Mouse (Mus musculus) intestine, embryonic 15.5 days (tissue): ENCODE measurements around the gene Mms19. TPM values are rescaled to one million over a fixed set of nuclear protein-coding genes. Genes with fewer than 3 reads are reported as not detected.

Experiments used
- ATAC-seq: fragments of 200-750 bp; cut with Nextera tagmentation; 2 replicates; pipeline ENCODE4 v1.8.0; 2017; ENCODE audit warnings: moderate TSS enrichment, moderate library complexity
- H3K27ac ChIP-seq: fragments of 300-500 bp; sonication (generic); 2 replicates; pipeline ENCODE4 v1.5.1; 2015; ENCODE audit warnings: mild to moderate bottlenecking, inconsistent platforms
- H3K27me3 ChIP-seq: fragments of 300-500 bp; sonication (generic); replicated peaks from 2 replicates; pipeline ENCODE4 v1.6.1; 2015; ENCODE audit warnings: inconsistent platforms
- H3K36me3 ChIP-seq: fragments of 300-500 bp; sonication (generic); 2 replicates; pipeline ENCODE4 v1.6.1; 2015; ENCODE audit warnings: inconsistent platforms
- H3K4me1 ChIP-seq: fragments of 300-500 bp; sonication (generic); replicated peaks from 2 replicates; pipeline ENCODE4 v1.6.1; 2015; ENCODE audit warnings: inconsistent platforms
- H3K4me2 ChIP-seq: fragments of 300-500 bp; sonication (generic); replicated peaks from 2 replicates; pipeline ENCODE4 v1.6.1; 2015; ENCODE audit warnings: mild to moderate bottlenecking, inconsistent platforms
- H3K4me3 ChIP-seq: fragments of 300-500 bp; sonication (generic); replicated peaks from 2 replicates; pipeline ENCODE4 v1.5.1; 2015; ENCODE audit warnings: inconsistent platforms
- H3K9ac ChIP-seq: fragments of 300-500 bp; sonication (generic); 2 replicates; pipeline ENCODE4 v1.6.1; 2015; ENCODE audit warnings: inconsistent platforms
- H3K9me3 ChIP-seq: fragments of 300-500 bp; sonication (generic); 2 replicates; pipeline ENCODE4 v1.6.1; 2016; ENCODE audit warnings: inconsistent platforms
- WGBS: fragments of 180-500 bp; shearing (Covaris S2); methylation state at CpG from one replicate; pipeline ENCODE4 v1.1.7; 2015; 5-methylcytosine and 5-hydroxymethylcytosine counted together
- polyA plus RNA-seq: library from polyadenylated mRNA; unstranded; fragments of >200 nt; fragmentation: Nextera tagmentation; extraction: Ambion mirVana; gene quantifications from 2 replicates; pipeline ENCODE4 v1.2.1, GENCODE M21; 2015

The Mms19 gene
- polyA plus RNA-seq, 1 experiment from 2014 or later = 26.5 TPM

GRCm38 (mm10) chr19:41994023-41994422 is 13.1 kb upstream of the Mms19 start:
- H3K36me3 ChIP-seq = no peaks in the 10 kb centered on the region
- H3K4me2 ChIP-seq = no peak overlapping the region
- H3K4me3 ChIP-seq = no peak overlapping the region
- WGBS = 88% methylated on average over 7 of the region's 7 CpGs
- peaks cover 16% of the 10 kb centered on the region; the same call in 1 of the 2 replicates for H3K4me1 ChIP-seq
- no peak overlapping the region for H3K9ac ChIP-seq
- H3K27ac ChIP-seq = no peak overlapping the region
- ATAC-seq = no peak
- H3K9me3 ChIP-seq = no peaks in the 10 kb centered on the region
- no peaks in the 10 kb centered on the region for H3K27me3 ChIP-seq

DNA sequence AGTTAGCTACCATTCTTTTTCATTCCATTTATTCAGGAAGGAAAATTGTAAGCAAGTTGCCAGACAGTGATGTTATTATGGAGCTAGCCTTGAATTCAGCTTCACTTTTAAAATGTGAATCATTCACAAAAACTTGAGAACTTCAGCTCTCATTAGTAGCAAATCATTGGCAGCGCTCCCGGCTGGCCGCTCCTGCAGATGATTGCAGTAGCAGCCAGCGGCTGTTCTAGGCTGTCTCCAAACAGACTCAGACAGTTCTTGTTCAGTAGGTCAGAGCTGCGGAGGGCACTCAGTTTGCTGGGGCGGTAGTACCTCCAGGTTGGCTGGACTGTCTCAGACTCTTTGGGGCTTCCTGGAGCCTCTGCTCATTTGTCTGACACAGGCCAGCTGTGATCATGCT is 12.5 kb upstream of the Mms19 start:
- Histone ChIP-seq H3K36me3 (no peaks in the 10 kb centered on the region), H3K27ac (no peak overlapping the region), H3K4me1 (peaks cover 12% of the 10 kb centered on the region; the same call in 1 of the 2 replicates), H3K9ac (no peak overlapping the region), H3K9me3 (no peaks in the 10 kb centered on the region), H3K27me3 (no peaks in the 10 kb centered on the region), H3K4me2 (no peak overlapping the region), H3K4me3 (no peak overlapping the region)
- 0 out of 2 replicates have a peak, but pooled peaks have one; percentile 28 for ATAC-seq
- WGBS = 40% methylated on average over 6 of the region's 6 CpGs

GRCm38 (mm10) chr19:41992971-41993370 is 12.0 kb upstream of the Mms19 start:
- no peaks in the 10 kb centered on the region for H3K9me3 ChIP-seq
- no peak for ATAC-seq
- no peak overlapping the region for H3K27ac ChIP-seq
- H3K4me2 ChIP-seq = no peak overlapping the region
- no peaks in the 10 kb centered on the region for H3K36me3 ChIP-seq
- no peak overlapping the region for H3K9ac ChIP-seq
- no peak overlapping the region for H3K4me3 ChIP-seq
- peaks cover 12% of the 10 kb centered on the region; the same call in 1 of the 2 replicates for H3K4me1 ChIP-seq
- no peaks in the 10 kb centered on the region for H3K27me3 ChIP-seq
- 65% methylated on average over 2 of the region's 2 CpGs for WGBS

DNA sequence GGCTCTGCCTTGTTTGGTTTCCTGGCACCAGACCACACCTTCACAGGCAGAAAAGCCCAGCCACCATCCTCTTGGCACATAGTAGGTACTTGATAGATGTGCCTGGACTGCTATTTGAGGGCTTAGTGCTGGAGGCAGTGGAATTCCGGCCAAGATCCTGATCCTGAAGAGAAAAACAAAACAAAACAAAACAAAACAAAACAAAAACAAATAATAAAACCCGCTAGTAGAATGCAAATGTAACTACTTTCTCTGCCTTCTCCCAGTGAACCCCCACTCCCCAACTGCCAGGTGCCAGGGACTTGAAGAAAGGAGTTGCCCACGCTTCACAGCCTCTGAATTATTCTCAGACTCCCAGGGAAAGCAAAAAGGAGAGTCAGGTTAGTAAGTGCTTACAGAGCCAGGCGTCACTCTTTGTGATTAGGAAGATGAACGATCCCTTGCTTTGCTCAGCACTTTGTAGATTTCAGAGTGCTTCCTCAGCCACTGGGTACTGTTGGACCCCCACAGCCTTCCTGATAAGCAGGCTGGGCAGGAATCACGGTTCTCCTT is 11.0 kb upstream of the Mms19 start:
- Histone ChIP-seq H3K9me3 (no peaks in the 10 kb centered on the region), H3K4me1 (peaks cover 12% of the 10 kb centered on the region; the same call in 1 of the 2 replicates), H3K4me3 (no peak overlapping the region), H3K27me3 (no peaks in the 10 kb centered on the region), H3K36me3 (no peaks in the 10 kb centered on the region), H3K27ac (no peak overlapping the region), H3K9ac (no peak overlapping the region), H3K4me2 (no peak overlapping the region)
- no peak for ATAC-seq
- 55% methylated on average over 6 of the region's 6 CpGs for WGBS

DNA sequence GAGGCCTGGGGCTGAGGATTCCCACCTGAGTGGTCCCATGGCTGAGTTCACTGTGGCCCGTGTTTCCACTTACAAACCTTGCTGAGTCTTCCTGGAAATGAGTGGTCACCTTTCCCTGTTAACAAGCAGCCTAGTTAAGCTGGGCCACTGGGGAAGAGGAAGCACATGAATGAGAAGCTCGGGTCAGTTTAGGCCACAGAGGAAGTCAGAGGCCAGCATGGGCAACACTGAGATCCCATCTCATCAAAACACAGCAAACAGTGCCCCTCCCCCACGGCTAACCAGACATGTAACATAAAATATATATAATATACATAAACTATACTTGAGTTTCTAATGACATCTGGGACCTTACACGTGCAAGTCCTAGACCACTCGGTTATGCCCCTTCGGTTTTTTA is 8.9 kb upstream of the Mms19 start:
- H3K27ac ChIP-seq = no peak overlapping the region
- H3K36me3 ChIP-seq = no peaks in the 10 kb centered on the region
- WGBS = 78% methylated on average over 6 of the region's 6 CpGs
- no peaks in the 10 kb centered on the region for H3K27me3 ChIP-seq
- H3K9me3 ChIP-seq = no peaks in the 10 kb centered on the region
- ATAC-seq = no peak
- H3K4me3 ChIP-seq = no peak overlapping the region
- no peak overlapping the region for H3K4me2 ChIP-seq
- H3K9ac ChIP-seq = no peak overlapping the region
- H3K4me1 ChIP-seq = peaks cover 10% of the 10 kb centered on the region; the same call in 1 of the 2 replicates

- peaks cover 7% of the 10 kb centered on the region; the same call in 1 of the 2 replicates for H3K4me1 ChIP-seq
Observed at GRCm38 (mm10) chr19:41987206-41987605, 6.2 kb upstream of the Mms19 start.

GRCm38 (mm10) chr19:41985994-41986393 is 5.0 kb upstream of the Mms19 start:
- no peak overlapping the region for H3K27ac ChIP-seq
- WGBS = 91% methylated on average over 5 of the region's 5 CpGs
- H3K9me3 ChIP-seq = no peaks in the 10 kb centered on the region
- no peak overlapping the region for H3K9ac ChIP-seq
- no peak for ATAC-seq
- no peak overlapping the region for H3K4me3 ChIP-seq
- no peaks in the 10 kb centered on the region for H3K36me3 ChIP-seq
- no peak overlapping the region for H3K4me2 ChIP-seq
- H3K27me3 ChIP-seq = no peaks in the 10 kb centered on the region
- H3K4me1 ChIP-seq = peaks cover 7% of the 10 kb centered on the region; the same call in 1 of the 2 replicates

More at GRCm38 (mm10) chr19:41987206-41987605, 6.2 kb upstream of the Mms19 start:
- WGBS = 88% methylated on average over 4 of the region's 4 CpGs
- ATAC-seq = no peak
- no peaks in the 10 kb centered on the region for H3K36me3 ChIP-seq
- no peak overlapping the region for H3K27ac ChIP-seq
- no peaks in the 10 kb centered on the region for H3K9me3 ChIP-seq
- no peak overlapping the region for H3K4me2 ChIP-seq
- H3K9ac ChIP-seq = no peak overlapping the region
- no peaks in the 10 kb centered on the region for H3K27me3 ChIP-seq
- no peak overlapping the region for H3K4me3 ChIP-seq

GRCm38 (mm10) chr19:41982791-41983150 is 1.8 kb upstream of the Mms19 start:
- 10% methylated on average over 4 of the region's 4 CpGs for WGBS
- Histone ChIP-seq H3K27me3 (no peaks in the 10 kb centered on the region), H3K9ac (peak overlapping the region; percentile 74), H3K4me3 (peak overlapping the region; percentile 68), H3K4me2 (peak overlapping the region; percentile 83), H3K27ac (peak overlapping the region; percentile 83; the same call in 1 of the 2 replicates), H3K36me3 (no peaks in the 10 kb centered on the region), H3K4me1 (peaks cover 9% of the 10 kb centered on the region; the same call in 1 of the 2 replicates), H3K9me3 (no peaks in the 10 kb centered on the region)
- no peak for ATAC-seq

DNA sequence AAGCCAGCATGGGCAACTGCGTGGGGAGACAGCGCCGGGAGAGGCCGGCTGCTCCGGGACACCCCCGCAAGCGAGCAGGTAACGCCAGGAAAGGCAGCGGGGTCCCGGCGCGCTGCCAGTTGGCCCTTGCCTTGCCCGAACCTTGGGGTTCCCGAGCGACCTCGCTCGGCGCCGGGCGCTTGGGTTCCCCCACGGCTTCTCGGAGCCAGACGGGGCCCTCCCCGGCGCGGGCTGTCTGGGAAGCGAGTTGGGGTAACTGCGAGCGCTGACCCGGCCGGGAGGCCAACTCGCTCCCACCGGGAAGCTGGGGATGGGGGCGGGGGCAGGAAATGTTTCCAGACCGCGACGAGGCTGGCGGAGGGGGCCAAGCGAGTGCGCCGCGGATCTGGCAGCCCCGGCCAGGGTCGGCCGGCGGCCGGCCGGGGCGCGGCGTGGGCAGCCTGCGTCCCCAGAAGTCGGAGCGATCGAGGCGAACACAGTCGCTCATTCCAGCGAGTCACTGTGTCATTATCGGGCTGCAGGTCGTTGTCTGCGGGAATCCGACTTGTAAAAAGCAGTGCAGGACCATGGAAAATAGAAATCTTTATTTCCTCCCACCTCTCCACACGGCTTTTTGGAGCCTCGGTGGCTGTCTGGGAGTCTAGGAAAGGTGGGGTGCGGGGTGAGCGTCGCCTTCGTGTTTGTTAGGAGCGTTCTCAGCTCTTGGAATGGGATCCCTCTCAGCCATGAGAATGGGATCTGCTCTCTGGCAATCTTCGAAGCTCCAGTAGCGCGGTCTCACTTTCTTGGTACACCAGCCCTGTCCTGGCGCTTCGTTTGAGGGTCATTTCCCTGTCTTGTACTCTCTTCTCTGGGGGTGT is 1.2 kb upstream of the Mms19 start:
- H3K9me3 ChIP-seq = no peaks in the 10 kb centered on the region
- H3K9ac ChIP-seq = peak overlapping the region; percentile 74
- no peaks in the 10 kb centered on the region for H3K36me3 ChIP-seq
- no peaks in the 10 kb centered on the region for H3K27me3 ChIP-seq
- peak; percentile 1; the same call in 1 of the 2 replicates for ATAC-seq
- H3K4me2 ChIP-seq = peak overlapping the region; percentile 83
- peak overlapping the region; percentile 83 for H3K27ac ChIP-seq
- under 1% methylated on average over 74 of the region's 74 CpGs for WGBS
- H3K4me1 ChIP-seq = peaks cover 9% of the 10 kb centered on the region; the same call in 1 of the 2 replicates
- peak overlapping the region; percentile 68 for H3K4me3 ChIP-seq

DNA sequence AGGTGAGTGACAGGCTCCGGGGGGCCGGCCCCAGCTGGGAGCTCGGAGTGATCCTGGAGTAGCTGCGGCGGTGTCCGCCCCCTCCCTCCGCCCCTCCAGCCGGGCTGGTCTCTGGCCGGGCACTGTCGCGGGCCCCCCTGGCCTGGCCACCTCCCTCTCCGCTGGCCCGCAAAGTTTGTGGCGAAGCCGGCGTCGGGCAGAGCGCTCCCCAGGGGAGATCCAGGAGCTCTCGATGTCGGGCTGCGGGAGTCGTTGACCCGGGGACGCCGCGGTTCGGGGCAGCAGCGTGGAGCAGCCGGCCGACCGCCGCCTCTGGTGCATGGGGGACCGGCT is 604 bp upstream of the Mms19 start, which contains the start of gene Ubtd1:
TSS of gene Ubtd1 (plus strand) at position 169 of the 333 bp plus-strand sequence.
- Histone ChIP-seq H3K36me3 (no peaks in the 10 kb centered on the region), H3K9ac (peak within 1 kb of the TSS; percentile 74), H3K9me3 (no peaks in the 10 kb centered on the region), H3K4me2 (peak within 1 kb of the TSS; percentile 83), H3K27ac (peak within 1 kb of the TSS; percentile 85), H3K4me3 (peak within 1 kb of the TSS; percentile 68), H3K4me1 (peaks cover 9% of the 10 kb centered on the region), H3K27me3 (no peaks in the 10 kb centered on the region)
- ATAC-seq = no peak; the same call in 1 of the 2 replicates
- WGBS = under 1% methylated on average over 31 of the region's 33 CpGs

GRCm38 (mm10) chr19:41980422-41980818 is 537 bp downstream of the Mms19 start:
- Histone ChIP-seq H3K36me3 (no peaks in the 10 kb centered on the region), H3K4me1 (peaks cover 9% of the 10 kb centered on the region), H3K4me2 (peak overlapping the region; percentile 58), H3K9me3 (no peaks in the 10 kb centered on the region), H3K9ac (peak overlapping the region; percentile 66), H3K4me3 (peak overlapping the region; percentile 68), H3K27me3 (no peaks in the 10 kb centered on the region), H3K27ac (peak overlapping the region; percentile 85)
- WGBS = under 1% methylated on average over 16 of the region's 16 CpGs
- ATAC-seq = peak; percentile 13

GRCm38 (mm10) chr19:41973891-41974794 is 6.8 kb downstream of the Mms19 start:
- no peak for ATAC-seq
- Histone ChIP-seq H3K27me3 (no peaks in the 10 kb centered on the region), H3K27ac (no peak overlapping the region), H3K4me3 (no peak overlapping the region), H3K36me3 (peaks cover 4% of the 10 kb centered on the region; the same call in 1 of the 2 replicates), H3K9ac (no peak overlapping the region), H3K9me3 (no peaks in the 10 kb centered on the region), H3K4me2 (no peak overlapping the region), H3K4me1 (peaks cover 5% of the 10 kb centered on the region; the same call in 1 of the 2 replicates)
- WGBS = 63% methylated on average over 13 of the region's 13 CpGs
